ENCODE assay signal across 8 mouse cellular contexts in the genomic region with DNA sequence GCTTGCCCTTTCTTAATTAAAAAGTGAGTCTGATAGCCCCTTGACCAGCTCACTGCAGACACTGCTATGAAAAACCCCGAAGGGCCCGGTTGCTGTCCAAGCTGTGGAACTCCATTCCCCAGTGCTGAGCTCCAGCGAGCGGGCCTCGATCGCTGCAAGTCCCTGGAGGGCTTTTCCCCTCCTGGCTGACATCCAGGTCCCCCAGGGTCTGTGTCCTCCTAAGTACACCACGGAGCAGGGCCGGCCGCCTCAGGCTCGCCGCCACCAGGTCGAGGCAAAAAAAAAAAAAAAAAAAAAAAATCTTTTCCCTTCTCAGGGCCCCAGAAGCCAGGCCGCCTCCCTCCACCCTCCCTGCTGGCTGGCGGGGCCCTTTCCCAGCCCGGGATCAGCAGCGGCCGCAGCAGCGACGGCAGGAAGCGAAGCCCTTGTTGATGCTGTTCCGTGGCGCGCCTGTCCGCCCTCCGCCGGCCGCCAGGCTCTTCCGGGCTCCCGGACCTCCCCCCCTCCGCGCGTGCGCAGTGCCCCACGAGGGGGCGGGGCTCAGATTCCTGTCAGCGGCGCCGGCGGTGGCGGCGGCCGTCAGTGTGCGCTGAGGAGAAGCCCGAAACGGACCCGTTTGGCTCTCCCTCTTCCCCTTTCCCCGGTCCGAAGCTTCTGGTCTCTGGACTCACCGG. TPM values are rescaled to one million over a fixed set of nuclear protein-coding genes. Genes with fewer than 3 reads are reported as not detected.
A peak's percentile ranks its signal among the peaks of the same experiment; 100 is the strongest.
DNase-seq lines count a peak whose midpoint lies in the region; ATAC-seq and TF ChIP-seq lines count a peak whose summit lies in the region.

A gene (plus strand): TSS at position 543 of the 674 bp plus-strand sequence.

- no peaks in the 10 kb centered on the region for H3K27me3 ChIP-seq in forebrain, embryonic 16.5 days (replicated peaks; ENCODE audit: control insufficient read depth, insufficient read depth, low read length)
- no peaks in the 10 kb centered on the region for H3K27me3 ChIP-seq in lung, embryonic 14.5 days (ENCODE audit: insufficient read depth, low read length)
- no peaks in the 10 kb centered on the region for H3K27me3 ChIP-seq in thymus, adult 2 months (ENCODE audit: control insufficient read depth, insufficient read depth, low read length)

- H3K4me1 ChIP-seq in ES-E14 (ENCODE audit: control insufficient read depth in 2 of 2, insufficient read depth in 2 of 2, low read length in 2 of 2, poor library complexity in 1 of 2): peaks cover 0 to 1% of the 10 kb centered on the region in 2 experiments; a peak in 1 of 4 replicates
- peaks cover 10% of the 10 kb centered on the region for H3K4me1 ChIP-seq in forebrain, embryonic 16.5 days (replicated peaks; ENCODE audit: control insufficient read depth, insufficient read depth, low read length)
- H3K4me1 ChIP-seq in lung, embryonic 14.5 days (ENCODE audit: insufficient read depth): 0 out of 2 replicates have a peak, but pooled peaks cover 5% of the 10 kb centered on the region
- H3K4me1 ChIP-seq in olfactory bulb, adult 2 months (ENCODE audit: control insufficient read depth, insufficient read depth, low read length): no peaks in the 10 kb centered on the region
- H3K4me1 ChIP-seq in thymus, adult 2 months (replicated peaks; ENCODE audit: control insufficient read depth, insufficient read depth, low read length): peaks cover 10% of the 10 kb centered on the region

- peak; percentile 90 for ATAC-seq in forebrain, embryonic 16.5 days
- peak; percentile 95 for ATAC-seq in lung, embryonic 14.5 days (ENCODE audit: insufficient read depth)

- DNase-seq in ES-E14 (ENCODE audit: low read depth, low spot score): peak; percentile 83
- DNase-seq in cerebellum, adult 11-12 months: peak; percentile 96
- peak; percentile 99 to 100 for DNase-seq in heart, postnatal 36 days
- DNase-seq in layer of hippocampus, adult 2 months (ENCODE audit: low spot score in 2 of 2): peak; percentile 94 to 98
- DNase-seq in lung, embryonic 14.5 days: peak; percentile 95
- peak; percentile 98 for DNase-seq in thymus, adult 2 months

- peak within 1 kb of the TSS; percentile 92 for H3K9ac ChIP-seq in ES-E14 (ENCODE audit: insufficient read depth, low read depth, low read length, poor library complexity, severe bottlenecking)
- H3K9ac ChIP-seq in forebrain, embryonic 16.5 days (replicated peaks; ENCODE audit: low read depth, low read length): peak within 1 kb of the TSS; percentile 93
- H3K9ac ChIP-seq in lung, embryonic 14.5 days: peak within 1 kb of the TSS; percentile 92

- H3K9me3 ChIP-seq in ES-E14 (ENCODE audit: control insufficient read depth, insufficient read depth, low read depth, low read length): no peaks in the 10 kb centered on the region
- H3K9me3 ChIP-seq in forebrain, embryonic 16.5 days (ENCODE audit: control insufficient read depth, low read length): no peaks in the 10 kb centered on the region
- no peaks in the 10 kb centered on the region for H3K9me3 ChIP-seq in lung, embryonic 14.5 days (ENCODE audit: low read depth, low read length)

- intact Hi-C loops in heart, postnatal 36 days (cut with DNase I): loop anchor here (1.0 to 5.0 kb wide), 2 partner anchors 41 to 88 kb away; no protein-coding TSS in a partner anchor

- H3K4me2 ChIP-seq in forebrain, embryonic 16.5 days (ENCODE audit: low read length): peak within 1 kb of the TSS; percentile 72
- peak within 1 kb of the TSS; percentile 74 for H3K4me2 ChIP-seq in lung, embryonic 14.5 days

- in situ Hi-C loops in ES-E14 (cut with MboI; ENCODE audit: low sequenced_read_pairs in 2 of 2, unreplicated experiment in 2 of 2): no loop called here

- H3K4me3 ChIP-seq in ES-E14 (ENCODE audit: insufficient read depth in 1 of 2, low read depth in 1 of 2, low read length in 2 of 2, poor library complexity in 1 of 2, severe bottlenecking in 1 of 2): peak within 1 kb of the TSS; percentile 82 to 84
- peak within 1 kb of the TSS; percentile 93 for H3K4me3 ChIP-seq in forebrain, embryonic 16.5 days (replicated peaks; ENCODE audit: low read length)
- peak within 1 kb of the TSS; percentile 97 for H3K4me3 ChIP-seq in layer of hippocampus, adult 2 months
- H3K4me3 ChIP-seq in lung, embryonic 14.5 days (ENCODE audit: low read depth, low read length): peak within 1 kb of the TSS; percentile 94
- peak within 1 kb of the TSS; percentile 97 for H3K4me3 ChIP-seq in olfactory bulb, adult 2 months (ENCODE audit: insufficient read depth, low read depth, low read length)
- H3K4me3 ChIP-seq in thymus, adult 2 months (ENCODE audit: control insufficient read depth, insufficient read depth, low read length): peak within 1 kb of the TSS; percentile 70

- H3K36me3 ChIP-seq in ES-E14 (ENCODE audit: control insufficient read depth, insufficient read depth, low read length, poor library complexity, severe bottlenecking): no peaks in the 10 kb centered on the region; the same call in 1 of the 2 replicates
- H3K36me3 ChIP-seq in forebrain, embryonic 16.5 days (ENCODE audit: control insufficient read depth, insufficient read depth): no peaks in the 10 kb centered on the region
- H3K36me3 ChIP-seq in lung, embryonic 14.5 days (ENCODE audit: insufficient read depth): peaks cover 5% of the 10 kb centered on the region; the same call in 1 of the 2 replicates
- no peaks in the 10 kb centered on the region for H3K36me3 ChIP-seq in thymus, adult 2 months (ENCODE audit: control insufficient read depth, insufficient read depth, low read length)

- peak within 1 kb of the TSS; percentile 71 for H3K27ac ChIP-seq in ES-E14 (ENCODE audit: insufficient read depth, low read depth, low read length, poor library complexity, severe bottlenecking)
- peak within 1 kb of the TSS; percentile 89 for H3K27ac ChIP-seq in forebrain, embryonic 16.5 days (ENCODE audit: low read length)
- H3K27ac ChIP-seq in layer of hippocampus, adult 2 months: peak within 1 kb of the TSS; percentile 99
- peak within 1 kb of the TSS; percentile 98 for H3K27ac ChIP-seq in lung, embryonic 14.5 days (ENCODE audit: low read depth)
- peak within 1 kb of the TSS; percentile 99 for H3K27ac ChIP-seq in olfactory bulb, adult 2 months (ENCODE audit: insufficient read depth, low read depth, low read length)
- peak within 1 kb of the TSS; percentile 28 for H3K27ac ChIP-seq in thymus, adult 2 months (ENCODE audit: control insufficient read depth, insufficient read depth, low read length)

- TF ChIP-seq POLR2A in olfactory bulb, adult 2 months (IDR thresholded peaks at IDR 0.05; ENCODE audit: insufficient read depth, low read depth, low read length): peak; percentile 97
- peak; percentile 92 for TF ChIP-seq POLR2A in thymus, adult 2 months (IDR thresholded peaks at IDR 0.05; ENCODE audit: control insufficient read depth, extremely low read depth, insufficient read depth, low read length, poor library complexity)

- WGBS in forebrain, embryonic 16.5 days: under 1% methylated on average over 46 of the region's 49 CpGs
- under 1% methylated on average over 48 of the region's 49 CpGs for WGBS in lung, embryonic 14.5 days
- under 1% methylated on average over 49 of the region's 49 CpGs for WGBS in olfactory bulb, adult 2 months
- under 1% methylated on average over 49 of the region's 49 CpGs for WGBS in thymus, adult 2 months

- peak; percentile 57 for TF ChIP-seq CTCF in layer of hippocampus, adult 2 months (conservative IDR thresholded peaks at IDR 0.05)
- TF ChIP-seq CTCF in lung, embryonic 14.5 days (IDR thresholded peaks at IDR 0.05; ENCODE audit: low read depth): no peak
- TF ChIP-seq CTCF in olfactory bulb, adult 2 months (IDR thresholded peaks at IDR 0.05; ENCODE audit: insufficient read depth, low read depth, low read length): no peak; the same call in 1 of the 2 replicates
- no peak for TF ChIP-seq CTCF in thymus, adult 2 months (IDR thresholded peaks at IDR 0.05; ENCODE audit: borderline replicate concordance, control insufficient read depth, extremely low read depth, insufficient read depth, low read length, poor library complexity)

TF ChIP-seq in ES-E14, 5 proteins besides CTCF, POLR2A, EP300 and RAD21:
- TF ChIP-seq ZC3H11A (IDR thresholded peaks at IDR 0.05; ENCODE audit: borderline replicate concordance, low read depth, low read length) (no peak), MAFK (IDR thresholded peaks at IDR 0.05; ENCODE audit: insufficient read depth, low read depth, low read length) (no peak), HCFC1 (IDR thresholded peaks at IDR 0.05; ENCODE audit: borderline replicate concordance, insufficient read depth, low read length) (peak; percentile 76), ZNF384 (IDR thresholded peaks at IDR 0.05; ENCODE audit: low read depth, low read length) (peak; percentile 92)

RNA-seq across cellular contexts. Expression of the gene that starts here (rescaled TPM):
- total RNA-seq in ES-E14 (2012; rRNA removed): 24.2 and 24.5 TPM in 2 replicates
- polyA plus RNA-seq in forebrain, embryonic 16.5 days (2015; fragmentation: Nextera tagmentation; extraction: Ambion mirVana): 8.5 and 11.8 TPM in 2 replicates
- 10 to 100 TPM; 26.4 to 29.3 TPM for total RNA-seq in heart, postnatal 36 days (2021)
- 10 to 100 TPM; 57.4 to 69.3 TPM for total RNA-seq in layer of hippocampus, adult 2 months (2021)
- polyA plus RNA-seq in lung, embryonic 14.5 days (2014; fragmentation: Nextera tagmentation; extraction: Ambion mirVana): 13.3 and 14.1 TPM in 2 replicates
- polyA plus RNA-seq in olfactory bulb, adult 2 months (2012; ENCODE audit: insufficient read depth, insufficient read length, low replicate concordance, missing spikeins): 64.6 and 239 TPM in 2 replicates
- 36.0 and 40.3 TPM in 2 replicates for polyA plus RNA-seq in thymus, adult 2 months (2012; rRNA removed)

Comparison
In these comparisons a context has a peak if more than half of its experiments do, and no peak if none do; other contexts are left out.
1. Peak in every context shown above with its lines: DNase-seq, ATAC-seq, H3K4me3 ChIP-seq and H3K27ac ChIP-seq.
2. H3K27ac ChIP-seq: peak in every context shown above with its lines; median percentile 99 in layer of hippocampus, adult 2 months; 99 in olfactory bulb, adult 2 months; 98 in lung, embryonic 14.5 days; 89 in forebrain, embryonic 16.5 days; 71 in ES-E14; 28 in thymus, adult 2 months.